Mouse (Mus musculus) forebrain, embryonic 11.5 days (tissue): Measurements from ENCODE around the gene Ndufa8. TPM values are rescaled to one million over a fixed set of nuclear protein-coding genes. Genes with fewer than 3 reads are reported as not detected.
A peak's percentile ranks its signal among the peaks of the same experiment; 100 is the strongest.

Experiments
- ATAC-seq: fragments of 200-750 bp; cut with Nextera tagmentation; replicated peaks from 2 replicates; pipeline ENCODE4 v1.8.0; 2017; ENCODE audit warnings: moderate TSS enrichment; ENCODE audit not compliant: low FRiP score
- DNase-seq: peaks from one replicate; pipeline ENCODE4 v3.0.0-alpha.2; 2017; ENCODE audit warnings: low spot score
- H3K27ac ChIP-seq: fragments of 300-500 bp; sonication (generic); 2 replicates; pipeline ENCODE4 v1.5.1; 2014; ENCODE audit warnings: low read depth, low read length
- H3K27me3 ChIP-seq: fragments of 300-500 bp; sonication (generic); 2 replicates; pipeline ENCODE4 v1.6.1; 2014; ENCODE audit warnings: mild to moderate bottlenecking, low read length, mixed read lengths; ENCODE audit not compliant: control insufficient read depth, insufficient read depth
- H3K36me3 ChIP-seq: fragments of 300-500 bp; sonication (generic); 2 replicates; pipeline ENCODE4 v1.6.1; 2014; ENCODE audit warnings: mild to moderate bottlenecking, low read length, moderate library complexity, mixed read lengths; ENCODE audit not compliant: control insufficient read depth, insufficient read depth
- H3K4me1 ChIP-seq: fragments of 300-500 bp; sonication (generic); replicated peaks from 2 replicates; pipeline ENCODE4 v1.6.1; 2014; ENCODE audit warnings: low read length, mixed read lengths; ENCODE audit not compliant: control insufficient read depth, insufficient read depth
- H3K4me2 ChIP-seq: fragments of 300-500 bp; sonication (generic); 2 replicates; pipeline ENCODE4 v1.6.1; 2014; ENCODE audit warnings: low read depth, mild to moderate bottlenecking, low read length, moderate library complexity, mixed read lengths; ENCODE audit not compliant: severe bottlenecking
- H3K4me3 ChIP-seq: fragments of 300-500 bp; sonication (generic); 2 replicates; pipeline ENCODE4 v1.5.1; 2014; ENCODE audit warnings: low read depth, low read length
- H3K9ac ChIP-seq: fragments of 300-500 bp; sonication (generic); 2 replicates; pipeline ENCODE4 v1.6.1; 2014; ENCODE audit warnings: low read length
- H3K9me3 ChIP-seq: fragments of 300-500 bp; sonication (generic); 2 replicates; pipeline ENCODE4 v1.6.1; 2016; ENCODE audit warnings: low read length, mixed read lengths; ENCODE audit not compliant: control insufficient read depth
- whole genome bisulfite sequencing: fragments of 180-500 bp; shearing (Covaris S2); extraction: QIAGEN DNeasy Blood & Tissue Kit; methylation state at CpG from one replicate; pipeline ENCODE4 v1.1.7; 2014; 5-methylcytosine and 5-hydroxymethylcytosine counted together
- polyA plus RNA-seq: library from polyadenylated mRNA; unstranded; fragments of >200 nt; fragmentation: Nextera tagmentation; extraction: Ambion mirVana; gene quantifications from 2 replicates; pipeline ENCODE4 v1.2.1, GENCODE M21; 2014

Gene Ndufa8
- polyA plus RNA-seq, 1 experiment from 2014 or later = 177 TPM

- Histone ChIP-seq H3K9me3 (no peaks in the 10 kb centered on the region), H3K27me3 (peaks cover 12% of the 10 kb centered on the region), H3K9ac (no peak overlapping the region), H3K27ac (no peak overlapping the region), H3K4me1 (peaks cover 2% of the 10 kb centered on the region; the same call in 1 of the 2 replicates), H3K4me2 (no peak overlapping the region), H3K4me3 (no peak overlapping the region), H3K36me3 (no peaks in the 10 kb centered on the region)
- peak; percentile 69 for DNase-seq
- no peak for ATAC-seq
- WGBS = 35% methylated on average over 1 of the region's 1 CpGs
Observed at GRCm38 (mm10) chr2:36008071-36008470, 41.1 kb downstream of the Ndufa8 start.

GRCm38 (mm10) chr2:36002188-36002587, 47.0 kb downstream of the Ndufa8 start:
- ATAC-seq (0 out of 2 replicates have a peak, but pooled peaks have one; percentile 30), DNase-seq (no peak)
- Histone ChIP-seq H3K36me3 (no peaks in the 10 kb centered on the region), H3K4me2 (no peak overlapping the region), H3K27ac (no peak overlapping the region), H3K9ac (no peak overlapping the region), H3K9me3 (no peaks in the 10 kb centered on the region), H3K4me1 (no peaks in the 10 kb centered on the region), H3K27me3 (no peaks in the 10 kb centered on the region), H3K4me3 (no peak overlapping the region)
- 21% methylated on average over 6 of the region's 6 CpGs for WGBS

GRCm38 (mm10) chr2:36000390-36000789, 48.8 kb downstream of the Ndufa8 start:
- Histone ChIP-seq H3K9ac (no peak overlapping the region), H3K27me3 (no peaks in the 10 kb centered on the region), H3K4me2 (no peak overlapping the region), H3K4me3 (no peak overlapping the region), H3K36me3 (no peaks in the 10 kb centered on the region), H3K9me3 (no peaks in the 10 kb centered on the region), H3K27ac (no peak overlapping the region), H3K4me1 (no peaks in the 10 kb centered on the region)
- WGBS = 65% methylated on average over 1 of the region's 1 CpGs
- ATAC-seq (no peak), DNase-seq (no peak)

DNA sequence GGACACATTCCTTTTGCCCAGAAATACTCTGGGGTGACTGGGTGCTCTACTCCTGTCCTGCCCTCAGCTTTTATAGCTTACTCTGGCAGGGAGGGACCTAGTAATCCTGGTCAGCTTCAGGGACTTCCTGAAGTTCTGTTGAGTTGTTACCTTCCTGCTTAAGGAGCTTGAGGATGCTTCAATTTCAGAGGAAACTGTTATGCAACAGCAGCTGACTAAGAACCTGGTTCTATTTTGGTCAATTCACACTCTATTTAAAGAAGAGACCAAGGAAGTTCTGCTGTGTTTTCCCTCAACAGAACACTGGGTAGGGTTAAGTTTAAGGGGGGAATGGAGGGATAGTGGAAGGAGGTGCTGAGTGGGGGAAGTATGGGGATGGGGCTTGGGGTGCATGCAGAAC, 50.0 kb downstream of the Ndufa8 start:
- H3K27me3 ChIP-seq = no peaks in the 10 kb centered on the region
- H3K4me1 ChIP-seq = no peaks in the 10 kb centered on the region
- DNase-seq (no peak), ATAC-seq (no peak)
- no peak overlapping the region for H3K4me2 ChIP-seq
- H3K36me3 ChIP-seq = no peaks in the 10 kb centered on the region
- no peak overlapping the region for H3K4me3 ChIP-seq
- no peak overlapping the region for H3K27ac ChIP-seq
- no peaks in the 10 kb centered on the region for H3K9me3 ChIP-seq
- H3K9ac ChIP-seq = no peak overlapping the region

DNA sequence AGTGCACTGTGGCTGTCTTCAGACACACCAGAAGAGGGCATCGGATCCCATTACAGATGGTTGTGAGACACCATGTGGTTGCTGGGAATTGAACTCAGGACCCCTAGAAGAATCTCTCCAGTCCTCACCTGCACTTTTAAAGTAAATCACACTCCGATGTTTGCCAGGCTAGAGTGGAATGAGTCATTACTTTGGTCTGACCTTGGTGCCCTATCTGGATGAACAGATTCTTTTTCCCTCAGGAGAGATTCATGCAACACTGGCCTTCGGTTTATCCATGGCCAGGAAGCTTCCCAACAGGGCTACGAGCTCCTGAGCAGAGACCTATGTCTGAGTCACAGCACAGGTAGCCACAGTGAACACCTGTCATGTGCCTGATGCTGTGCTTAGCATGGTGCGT, 50.8 kb downstream of the Ndufa8 start:
- WGBS = 86% methylated on average over 5 of the region's 5 CpGs
- Histone ChIP-seq H3K36me3 (no peaks in the 10 kb centered on the region), H3K9ac (no peak overlapping the region), H3K4me2 (no peak overlapping the region), H3K9me3 (no peaks in the 10 kb centered on the region), H3K27me3 (no peaks in the 10 kb centered on the region), H3K4me1 (no peaks in the 10 kb centered on the region), H3K27ac (no peak overlapping the region), H3K4me3 (no peak overlapping the region)
- no peak for ATAC-seq
- no peak for DNase-seq

- H3K27me3 ChIP-seq = no peaks in the 10 kb centered on the region
- ATAC-seq = no peak
- DNase-seq = no peak
- H3K4me3 ChIP-seq = no peak overlapping the region
- no peak overlapping the region for H3K4me2 ChIP-seq
- no peaks in the 10 kb centered on the region for H3K4me1 ChIP-seq
- H3K9ac ChIP-seq = no peak overlapping the region
- H3K36me3 ChIP-seq = no peaks in the 10 kb centered on the region
- H3K9me3 ChIP-seq = no peaks in the 10 kb centered on the region
- no peak overlapping the region for H3K27ac ChIP-seq
- WGBS = 78% methylated on average over 2 of the region's 2 CpGs
Observed at GRCm38 (mm10) chr2:35996753-35997152, 52.5 kb downstream of the Ndufa8 start.

DNA sequence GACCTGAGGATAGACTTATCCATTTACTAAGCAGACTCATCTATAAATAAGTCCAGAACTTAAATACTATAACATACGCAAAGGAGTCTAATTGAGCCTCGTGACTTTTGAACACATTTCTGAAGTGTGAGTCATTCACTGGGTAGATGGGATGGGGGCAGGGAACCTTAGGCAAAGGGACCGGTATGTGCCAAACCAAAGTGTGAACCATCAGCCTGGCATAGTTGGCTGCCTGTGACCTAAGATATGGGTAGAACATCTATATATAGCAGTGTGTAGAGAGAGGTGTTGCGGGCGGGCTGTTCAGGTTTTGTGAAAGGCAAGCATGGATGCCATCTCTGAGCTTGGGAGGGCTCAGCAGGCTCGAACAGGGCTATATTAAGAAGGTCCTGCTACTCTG, 54.9 kb downstream of the Ndufa8 start:
- no peak overlapping the region for H3K4me3 ChIP-seq
- no peak overlapping the region for H3K4me2 ChIP-seq
- DNase-seq = no peak
- WGBS = 89% methylated on average over 6 of the region's 6 CpGs
- no peak overlapping the region for H3K27ac ChIP-seq
- H3K36me3 ChIP-seq = no peaks in the 10 kb centered on the region
- H3K9ac ChIP-seq = no peak overlapping the region
- H3K9me3 ChIP-seq = no peaks in the 10 kb centered on the region
- H3K4me1 ChIP-seq = no peaks in the 10 kb centered on the region
- H3K27me3 ChIP-seq = no peaks in the 10 kb centered on the region
- no peak for ATAC-seq

GRCm38 (mm10) chr2:35993481-35993880, 55.7 kb downstream of the Ndufa8 start:
- 74% methylated on average over 2 of the region's 2 CpGs for WGBS
- Histone ChIP-seq H3K4me3 (no peak overlapping the region), H3K4me1 (no peaks in the 10 kb centered on the region), H3K9me3 (no peaks in the 10 kb centered on the region), H3K36me3 (no peaks in the 10 kb centered on the region), H3K27me3 (no peaks in the 10 kb centered on the region), H3K4me2 (no peak overlapping the region), H3K9ac (no peak overlapping the region), H3K27ac (no peak overlapping the region)
- DNase-seq (no peak), ATAC-seq (no peak)

DNA sequence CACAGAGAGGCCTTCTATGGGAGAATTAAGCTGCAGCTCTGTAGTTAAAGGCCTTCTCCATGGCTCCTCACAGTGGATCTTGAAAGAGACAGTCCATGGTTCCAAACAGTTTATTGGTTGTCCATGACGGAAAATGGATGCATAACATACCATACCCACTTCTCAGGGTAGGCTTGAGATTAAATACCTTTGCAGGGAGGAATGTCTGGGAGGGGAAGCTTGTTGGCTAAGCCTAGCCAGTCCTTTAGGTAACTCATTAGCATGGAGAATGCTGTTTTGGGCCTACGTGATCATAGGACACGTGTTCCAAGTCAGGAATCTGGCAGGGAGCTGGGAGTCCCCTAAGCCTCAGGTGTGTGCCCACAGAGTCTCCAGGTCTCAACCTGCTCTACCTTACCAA, 56.9 kb downstream of the Ndufa8 start:
- DNase-seq (no peak), ATAC-seq (no peak)
- no peak overlapping the region for H3K4me2 ChIP-seq
- no peaks in the 10 kb centered on the region for H3K27me3 ChIP-seq
- 86% methylated on average over 3 of the region's 3 CpGs for WGBS
- no peak overlapping the region for H3K27ac ChIP-seq
- H3K4me3 ChIP-seq = no peak overlapping the region
- no peaks in the 10 kb centered on the region for H3K9me3 ChIP-seq
- H3K4me1 ChIP-seq = no peaks in the 10 kb centered on the region
- H3K36me3 ChIP-seq = no peaks in the 10 kb centered on the region
- H3K9ac ChIP-seq = no peak overlapping the region
